Mouse (Mus musculus): ENCODE measurements around the gene Cdhr3. TPM values are rescaled to one million over a fixed set of nuclear protein-coding genes. Genes with fewer than 3 reads are reported as not detected.

The Cdhr3 gene
- total RNA-seq (2023) = not detected

DNA sequence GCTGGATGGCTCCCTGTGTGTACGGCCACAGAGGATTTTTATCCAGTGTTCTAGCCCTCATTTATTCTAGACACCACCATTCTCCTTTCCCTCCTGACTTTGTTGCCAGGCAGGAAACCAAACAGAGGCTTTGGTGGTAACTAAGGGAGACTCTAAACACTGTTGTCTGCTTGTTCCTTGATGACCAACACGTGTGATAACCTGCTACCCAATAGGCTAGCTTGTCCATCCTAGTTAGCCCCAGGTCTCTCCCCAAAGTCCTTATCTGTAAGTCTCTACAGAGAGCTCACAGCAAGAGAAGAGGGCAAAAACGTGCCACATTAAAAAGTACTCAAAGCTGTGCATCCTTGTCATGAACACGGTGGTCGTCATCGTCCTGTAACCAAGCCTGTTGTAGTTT lies at the start of gene Cdhr3:
TSS of gene Cdhr3 (minus strand) at position 101 of the 400 bp plus-strand sequence.

Other genes with a start within 250 kb of the Cdhr3 start
- 19.7 TPM for gene Sypl, start 139.0 kb downstream of the Cdhr3 start, total RNA-seq (2023)
- gene Atxn7l1, start 54.8 kb upstream of the Cdhr3 start, total RNA-seq (2023) = 114 TPM

All from CD8-positive naive resting alpha-beta T cell, adult 57 days (primary cell).